Mouse (Mus musculus) cerebellum, postnatal 25 days (tissue): ENCODE results near the gene Cxcl14.

Experiments used
- DNase-seq, 2 experiments: peaks; one replicate each; pipeline ENCODE4 v3.0.0; 2021; ENCODE audit warnings: mixed read lengths in 2 of 2

Cxcl14 gene

DNA sequence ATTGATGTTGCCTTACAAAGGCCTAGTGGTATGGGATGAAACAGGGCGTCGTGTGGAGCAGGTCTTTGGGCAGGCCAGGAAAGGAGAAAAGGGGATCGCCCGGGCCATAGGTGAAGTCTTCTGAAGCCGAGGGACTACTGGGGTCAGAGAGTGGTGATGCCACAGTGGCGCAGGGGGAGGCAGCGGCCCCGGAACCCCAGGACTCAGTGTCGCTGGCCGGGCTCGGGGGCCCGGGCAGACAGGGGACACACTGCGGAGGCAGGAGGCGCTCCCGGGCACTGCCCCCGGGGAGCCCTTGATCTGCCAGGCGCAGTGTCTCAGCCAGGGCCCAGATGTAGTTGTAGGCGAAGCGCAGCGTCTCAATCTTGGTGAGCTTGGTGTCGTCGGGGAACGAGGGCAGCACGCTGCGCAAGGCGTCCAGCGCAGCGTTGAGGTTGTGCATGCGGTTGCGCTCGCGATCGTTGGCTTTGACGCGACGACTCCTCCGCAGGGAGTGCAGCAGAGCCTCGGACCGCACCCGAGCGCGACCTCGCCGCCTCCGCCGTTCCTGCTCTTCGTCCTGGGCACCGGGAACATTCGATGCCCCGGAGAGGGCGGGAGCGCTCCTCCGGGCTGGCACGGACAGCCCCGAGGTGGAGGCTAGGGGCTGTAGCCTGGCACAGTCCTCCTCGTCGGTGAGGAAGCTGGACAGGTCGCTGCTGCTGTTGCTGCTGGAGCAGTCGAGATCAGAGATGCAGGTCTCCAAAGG lies 45.0 kb downstream of the Cxcl14 start:
- DNase-seq: no peak

- no peak for DNase-seq
Measured at GRCm38 (mm10) chr13:56250551-56251161, 45.7 kb downstream of the Cxcl14 start.

DNA sequence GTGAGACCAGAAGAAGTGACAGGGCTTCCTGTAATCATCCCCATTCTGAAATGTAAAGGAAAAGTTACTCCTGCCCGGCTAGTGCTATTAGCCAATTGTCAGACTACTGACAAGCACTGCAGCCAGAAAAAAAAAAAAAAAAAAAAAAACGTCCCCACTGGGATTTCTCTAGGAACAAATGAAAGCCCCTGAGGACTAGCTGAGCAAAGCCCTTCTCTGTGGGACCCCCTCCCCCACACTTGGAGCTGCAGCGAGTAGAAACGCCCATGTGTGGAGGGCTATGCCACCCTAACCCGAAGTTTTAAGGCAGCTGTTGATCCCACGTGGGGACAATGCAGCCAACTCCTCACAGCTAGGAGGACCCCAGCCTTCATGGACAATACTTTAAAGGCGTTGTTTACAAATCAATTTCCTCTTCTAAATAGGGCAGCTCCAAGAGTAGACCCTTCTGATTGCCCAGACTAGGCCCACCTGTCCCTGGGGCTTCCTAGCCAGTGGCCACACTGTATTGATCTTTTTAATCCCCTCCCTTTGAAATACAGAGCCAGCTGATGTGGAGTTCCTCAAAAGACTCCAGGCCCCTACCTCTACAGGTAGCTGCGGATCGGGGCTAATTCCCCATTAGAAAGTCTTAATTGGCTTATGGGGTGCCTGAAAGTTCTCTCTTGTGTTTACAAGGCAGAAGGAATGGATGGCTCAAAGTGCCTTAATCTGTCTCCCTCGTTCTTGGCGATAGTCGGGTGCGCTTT lies 46.6 kb downstream of the Cxcl14 start:
- DNase-seq: no peak

DNA sequence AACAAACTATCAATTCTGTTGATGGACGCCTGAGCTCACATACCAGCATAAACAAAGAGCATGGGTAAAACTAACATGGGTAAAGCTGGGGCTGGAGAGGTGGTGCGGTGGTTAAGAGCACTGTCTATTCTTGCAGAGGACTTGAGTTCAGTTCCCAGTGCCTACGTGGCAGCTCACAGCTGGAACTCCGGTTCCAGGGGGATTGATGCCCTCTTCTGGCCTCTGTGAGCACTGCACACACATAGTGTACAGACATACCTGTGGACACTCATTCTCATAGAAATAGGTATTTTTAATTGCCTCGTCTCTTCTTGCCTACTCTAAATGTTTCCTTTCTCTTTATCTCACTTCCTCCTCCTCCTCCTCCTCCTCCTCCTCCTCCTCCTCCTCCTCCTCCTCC lies 53.2 kb downstream of the Cxcl14 start:
- no peak for DNase-seq

DNA sequence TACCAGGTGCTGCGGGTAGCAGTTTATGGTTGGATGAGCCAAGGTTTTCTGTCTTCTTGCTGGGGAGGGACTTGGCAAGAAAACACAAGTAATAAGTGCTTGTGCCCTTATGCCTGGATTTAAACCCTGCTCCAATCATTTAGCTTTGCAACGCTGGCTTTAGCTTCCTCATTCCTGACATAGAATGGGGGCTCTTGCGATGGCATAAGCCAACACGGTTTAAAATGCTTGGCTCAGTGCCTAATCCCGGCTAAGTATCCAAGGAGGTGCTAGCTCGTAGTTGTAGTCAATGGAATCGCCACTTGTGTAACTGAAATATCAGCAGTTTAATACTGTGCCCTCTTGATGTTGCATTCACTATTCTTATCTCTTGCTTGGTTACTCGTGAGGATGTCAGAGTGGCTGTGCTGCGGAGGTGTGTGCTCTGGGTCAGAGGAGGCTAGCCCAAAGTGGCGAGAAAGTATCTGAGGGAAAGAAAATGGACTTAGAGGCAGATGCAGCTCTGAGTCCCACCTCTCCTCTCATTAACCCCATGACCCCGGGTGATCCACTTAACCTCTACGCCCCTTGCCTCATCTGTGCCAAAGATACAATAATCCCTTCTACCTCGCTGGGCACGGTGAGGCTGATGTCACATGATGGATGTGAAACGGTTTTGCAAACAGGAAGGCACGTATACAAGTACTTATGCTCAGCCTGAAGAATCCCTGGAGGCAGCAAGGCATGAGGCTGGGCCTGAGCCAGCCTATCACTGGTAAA lies 56.2 kb downstream of the Cxcl14 start:
- DNase-seq: no peak
